In genomic region chr2:132316041-132316808, GRCm38 (mm10) we compare ENCODE assay signal across 9 mouse cellular contexts. TPM values are rescaled to one million over a fixed set of nuclear protein-coding genes. Genes with fewer than 3 reads are reported as not detected.
DNase-seq lines count a peak whose midpoint lies in the region; ATAC-seq and TF ChIP-seq lines count a peak whose summit lies in the region.
"Had no signal": no experiment of that assay in that cellular context is flagged by ENCODE, and none has a peak within 500 bp of the region (broad histone marks: within the 10 kb centered on the region; RNA-seq: fewer than 3 reads in every experiment).

No protein-coding gene starts in this region.

- intact Hi-C loops in left cerebral cortex, postnatal 10 days (cut with DNase I): loop anchor here (2.0 to 10.0 kb wide), 2 partner anchors 169 to 399 kb away; no protein-coding TSS in a partner anchor

- 39% methylated on average over 8 of the region's 8 CpGs for WGBS in midbrain, embryonic 12.5 days

- no peak overlapping the region for H3K9ac ChIP-seq in midbrain, embryonic 12.5 days (replicated peaks)
- H3K9ac ChIP-seq: stomach, embryonic 15.5 days had no signal

- H3K4me2 ChIP-seq in midbrain, embryonic 12.5 days (replicated peaks): no peak overlapping the region
- H3K4me2 ChIP-seq: stomach, embryonic 15.5 days had no signal

- no peak for DNase-seq in testis, postnatal 14 days (ENCODE audit: low spot score)
- peak; percentile 76 to 82 for DNase-seq in cerebellum, postnatal 25 days
- peak; percentile 64 to 79 for DNase-seq in frontal cortex, postnatal 36 days (ENCODE audit: low spot score in 2 of 2)
- peak; percentile 73 to 81 for DNase-seq in left cerebral cortex, postnatal 10 days (ENCODE audit: extremely low spot score in 1 of 2, low spot score in 2 of 2)
- peak; percentile 30 for DNase-seq in spleen, adult 12 weeks (ENCODE audit: low spot score)

- peak; percentile 86 for ATAC-seq in inflammation-experienced regulatory T-cells, adult 6 months
- peak; percentile 62 for ATAC-seq in midbrain, embryonic 12.5 days (ENCODE audit: low FRiP score, low read depth)

- H3K27me3 ChIP-seq in testis, adult 2 months (ENCODE audit: control insufficient read depth, insufficient read depth, low read length): no peaks in the 10 kb centered on the region
- H3K27me3 ChIP-seq in midbrain, embryonic 12.5 days: no peaks in the 10 kb centered on the region
- H3K27me3 ChIP-seq: stomach, embryonic 15.5 days had no signal

- H3K27ac ChIP-seq in testis, adult 2 months (ENCODE audit: control insufficient read depth, insufficient read depth, low read depth, low read length): no peak overlapping the region
- H3K27ac ChIP-seq in midbrain, embryonic 12.5 days (replicated peaks): no peak overlapping the region
- H3K27ac ChIP-seq: stomach, embryonic 15.5 days had no signal

- TF ChIP-seq POLR2A in testis, adult 2 months (IDR thresholded peaks at IDR 0.05; ENCODE audit: control insufficient read depth, low read depth, low read length): no peak

- no peaks in the 10 kb centered on the region for H3K4me1 ChIP-seq in testis, adult 2 months (ENCODE audit: control insufficient read depth, insufficient read depth, low read length)
- no peaks in the 10 kb centered on the region for H3K4me1 ChIP-seq in midbrain, embryonic 12.5 days
- H3K4me1 ChIP-seq: stomach, embryonic 15.5 days had no signal

- no peaks in the 10 kb centered on the region for H3K9me3 ChIP-seq in midbrain, embryonic 12.5 days
- H3K9me3 ChIP-seq: stomach, embryonic 15.5 days had no signal

- TF ChIP-seq CTCF in testis, adult 2 months (IDR thresholded peaks at IDR 0.05; ENCODE audit: control insufficient read depth, insufficient read depth, insufficient replicate concordance, low read depth, low read length): peak; percentile 71; the same call in 1 of the 2 replicates

- H3K4me3 ChIP-seq in testis, adult 2 months (ENCODE audit: control insufficient read depth, low read depth, low read length): no peak overlapping the region
- H3K4me3 ChIP-seq in midbrain, embryonic 12.5 days: no peak overlapping the region
- H3K4me3 ChIP-seq: stomach, embryonic 15.5 days had no signal

- no peaks in the 10 kb centered on the region for H3K36me3 ChIP-seq in testis, adult 2 months (ENCODE audit: control insufficient read depth, insufficient read depth, low read length)
- no peaks in the 10 kb centered on the region for H3K36me3 ChIP-seq in midbrain, embryonic 12.5 days
- H3K36me3 ChIP-seq: stomach, embryonic 15.5 days had no signal

RNA-seq across cellular contexts. Expression of gene Cds2, which starts 53.3 kb away (rescaled TPM):
- 10.7 and 13.1 TPM in 2 replicates for polyA plus RNA-seq in testis, adult 2 months (2012; rRNA removed)
- polyA plus RNA-seq in inflammation-experienced regulatory T-cells, adult 6 months (2017; shearing (Covaris generic)): 10 to 100 TPM; 24.8 to 35.4 (median 25.0) TPM
- 100 to 1,000 TPM; 182 to 191 TPM for total RNA-seq in left cerebral cortex, postnatal 10 days (2021)
- polyA plus RNA-seq in midbrain, embryonic 12.5 days (2016; fragmentation: Nextera tagmentation; extraction: Ambion mirVana): 33.5 and 34.7 TPM in 2 replicates
